Mouse (Mus musculus): ENCODE measurements around the gene Mnat1. TPM values are rescaled to one million over a fixed set of nuclear protein-coding genes. Genes with fewer than 3 reads are reported as not detected.

The Mnat1 gene
- polyA plus RNA-seq, 1 experiment from 2014 or later, result 31.0 TPM

DNA sequence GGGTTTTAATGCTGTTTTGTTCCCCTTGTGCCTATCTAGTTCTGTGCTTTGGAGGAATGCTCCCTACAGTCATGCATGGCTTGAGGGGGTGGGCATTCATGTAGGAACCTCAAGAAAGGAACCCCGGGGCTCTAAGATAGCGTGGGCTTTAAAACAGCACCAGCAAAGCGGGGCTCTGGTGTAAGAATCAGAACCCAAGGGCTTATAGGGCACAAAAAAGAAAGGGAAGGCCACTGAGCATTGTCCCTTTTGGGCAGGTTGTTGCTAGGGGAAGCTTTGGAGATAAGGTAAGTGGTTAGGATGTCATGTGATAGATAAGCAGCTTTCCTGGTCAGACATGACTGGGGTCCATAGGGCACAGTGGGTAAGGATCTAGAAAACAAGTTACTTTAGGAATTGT lies 165.1 kb downstream of the Mnat1 start:
- Histone ChIP-seq H3K9ac (ENCODE audit: low read length) (no peak overlapping the region), H3K9me3 (ENCODE audit: control insufficient read depth, low read length) (no peaks in the 10 kb centered on the region), H3K36me3 (ENCODE audit: control insufficient read depth, insufficient read depth, low read length) (peaks cover 14% of the 10 kb centered on the region; the same call in 1 of the 2 replicates), H3K4me3 (ENCODE audit: low read depth, low read length) (no peak overlapping the region), H3K4me2 (ENCODE audit: low read length) (no peak overlapping the region), H3K4me1 (replicated peaks; ENCODE audit: control insufficient read depth, insufficient read depth, low read length) (peaks cover 6% of the 10 kb centered on the region; the same call in 1 of the 2 replicates), H3K27ac (ENCODE audit: low read depth) (no peak overlapping the region), H3K27me3 (replicated peaks; ENCODE audit: control insufficient read depth, insufficient read depth, low read length) (no peaks in the 10 kb centered on the region)
- no peak for ATAC-seq (replicated peaks; ENCODE audit: low FRiP score, low TSS enrichment, low read depth)
- 95% methylated on average over 3 of the region's 3 CpGs for WGBS
- no peak for DNase-seq (ENCODE audit: low spot score)

DNA sequence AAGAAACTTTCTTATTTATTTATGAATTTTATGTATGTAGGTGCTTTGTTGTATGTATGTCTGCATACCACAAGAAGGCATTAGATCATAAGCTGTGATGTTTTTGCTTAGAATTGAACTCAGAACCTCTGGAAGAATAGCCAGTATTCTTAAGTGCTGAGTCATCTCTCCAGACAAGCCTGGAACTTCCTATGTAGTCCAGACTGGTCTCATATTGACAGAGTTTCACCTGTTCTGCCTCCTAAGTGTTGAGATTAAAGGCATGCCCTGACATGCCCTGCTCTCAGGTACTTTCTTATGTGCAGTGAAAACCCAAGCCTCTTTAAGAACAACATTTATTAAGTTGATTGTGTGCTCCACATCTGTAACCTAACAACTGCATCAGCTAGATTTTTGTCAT lies 171.4 kb downstream of the Mnat1 start:
- H3K4me1 ChIP-seq (replicated peaks; ENCODE audit: control insufficient read depth, insufficient read depth, low read length), result peaks cover 10% of the 10 kb centered on the region
- H3K36me3 ChIP-seq (ENCODE audit: control insufficient read depth, insufficient read depth, low read length), result 0 out of 2 replicates have a peak, but pooled peaks cover 9% of the 10 kb centered on the region
- H3K9me3 ChIP-seq (ENCODE audit: control insufficient read depth, low read length), result no peaks in the 10 kb centered on the region
- no peak overlapping the region for H3K27ac ChIP-seq (ENCODE audit: low read depth)
- no peak for ATAC-seq (replicated peaks; ENCODE audit: low FRiP score, low TSS enrichment, low read depth)
- H3K4me2 ChIP-seq (ENCODE audit: low read length), result no peak overlapping the region
- no peak overlapping the region for H3K9ac ChIP-seq (ENCODE audit: low read length)
- no peaks in the 10 kb centered on the region for H3K27me3 ChIP-seq (replicated peaks; ENCODE audit: control insufficient read depth, insufficient read depth, low read length)
- no peak overlapping the region for H3K4me3 ChIP-seq (ENCODE audit: low read depth, low read length)
- no peak for DNase-seq (ENCODE audit: low spot score)

DNA sequence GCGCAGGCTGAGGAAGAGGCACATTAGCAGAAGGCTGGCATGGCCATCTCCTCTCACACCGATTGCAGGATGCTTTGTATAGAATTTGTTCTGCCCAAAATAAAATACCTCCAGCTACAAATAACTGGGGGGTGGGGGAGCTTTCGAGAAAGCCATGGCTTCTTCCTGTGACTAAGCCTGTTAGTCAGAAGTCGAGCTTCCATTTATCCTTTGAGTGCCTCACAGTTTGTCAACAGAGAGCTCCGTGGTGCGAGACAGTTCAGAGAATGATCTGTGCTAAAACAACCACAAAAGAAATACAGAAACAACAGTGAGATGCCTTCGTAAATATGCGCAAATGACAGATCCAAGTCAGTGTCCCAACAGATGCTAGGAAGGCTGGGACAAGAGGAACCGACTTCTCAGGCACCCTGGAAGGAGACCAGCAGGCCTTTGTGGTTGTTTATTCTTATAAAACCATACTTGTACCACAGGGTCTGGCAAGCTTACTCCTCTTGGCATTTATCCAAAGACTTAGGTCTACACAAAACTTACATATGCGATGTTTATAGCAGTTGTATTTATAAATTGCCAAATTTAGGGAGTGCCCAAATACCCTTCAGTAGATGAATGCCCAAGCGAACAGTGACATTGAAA lies 172.1 kb downstream of the Mnat1 start:
- H3K36me3 ChIP-seq (ENCODE audit: control insufficient read depth, insufficient read depth, low read length), result 0 out of 2 replicates have a peak, but pooled peaks cover 9% of the 10 kb centered on the region
- no peaks in the 10 kb centered on the region for H3K27me3 ChIP-seq (replicated peaks; ENCODE audit: control insufficient read depth, insufficient read depth, low read length)
- no peak overlapping the region for H3K4me2 ChIP-seq (ENCODE audit: low read length)
- WGBS, result 64% methylated on average over 11 of the region's 11 CpGs
- H3K9me3 ChIP-seq (ENCODE audit: control insufficient read depth, low read length), result no peaks in the 10 kb centered on the region
- H3K4me1 ChIP-seq (replicated peaks; ENCODE audit: control insufficient read depth, insufficient read depth, low read length), result peaks cover 10% of the 10 kb centered on the region
- ATAC-seq (replicated peaks; ENCODE audit: low FRiP score, low TSS enrichment, low read depth), result no peak
- no peak overlapping the region for H3K27ac ChIP-seq (ENCODE audit: low read depth)
- no peak overlapping the region for H3K4me3 ChIP-seq (ENCODE audit: low read depth, low read length)
- no peak overlapping the region for H3K9ac ChIP-seq (ENCODE audit: low read length)
- no peak for DNase-seq (ENCODE audit: low spot score)

DNA sequence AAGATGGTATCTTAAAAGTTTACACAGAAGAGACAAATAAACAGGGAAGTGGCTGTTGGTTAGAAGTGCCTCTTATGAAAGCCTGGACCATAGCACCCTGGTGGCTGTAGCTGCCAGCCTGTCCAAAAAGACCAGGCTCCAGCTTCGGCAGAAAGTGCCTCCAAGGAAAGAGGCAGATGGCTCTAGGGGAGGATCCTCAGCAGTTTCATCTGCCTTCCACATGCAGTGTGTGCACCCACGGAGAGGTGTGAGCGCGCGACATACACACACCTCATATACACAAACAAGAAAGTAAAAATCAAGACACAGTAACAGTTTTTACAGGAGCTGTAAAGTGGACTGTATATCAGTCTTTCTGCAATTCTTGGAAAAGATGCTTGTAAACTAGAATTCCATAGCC lies 175.1 kb downstream of the Mnat1 start:
- Histone ChIP-seq H3K4me1 (replicated peaks; ENCODE audit: control insufficient read depth, insufficient read depth, low read length) (peaks cover 10% of the 10 kb centered on the region), H3K4me3 (ENCODE audit: low read depth, low read length) (no peak overlapping the region), H3K9ac (ENCODE audit: low read length) (no peak overlapping the region), H3K27me3 (replicated peaks; ENCODE audit: control insufficient read depth, insufficient read depth, low read length) (no peaks in the 10 kb centered on the region), H3K36me3 (ENCODE audit: control insufficient read depth, insufficient read depth, low read length) (no peaks in the 10 kb centered on the region), H3K9me3 (ENCODE audit: control insufficient read depth, low read length) (no peaks in the 10 kb centered on the region), H3K4me2 (ENCODE audit: low read length) (no peak overlapping the region), H3K27ac (ENCODE audit: low read depth) (no peak overlapping the region)
- 90% methylated on average over 5 of the region's 5 CpGs for WGBS
- ATAC-seq (replicated peaks; ENCODE audit: low FRiP score, low TSS enrichment, low read depth) (no peak), DNase-seq (ENCODE audit: low spot score) (no peak)

DNA sequence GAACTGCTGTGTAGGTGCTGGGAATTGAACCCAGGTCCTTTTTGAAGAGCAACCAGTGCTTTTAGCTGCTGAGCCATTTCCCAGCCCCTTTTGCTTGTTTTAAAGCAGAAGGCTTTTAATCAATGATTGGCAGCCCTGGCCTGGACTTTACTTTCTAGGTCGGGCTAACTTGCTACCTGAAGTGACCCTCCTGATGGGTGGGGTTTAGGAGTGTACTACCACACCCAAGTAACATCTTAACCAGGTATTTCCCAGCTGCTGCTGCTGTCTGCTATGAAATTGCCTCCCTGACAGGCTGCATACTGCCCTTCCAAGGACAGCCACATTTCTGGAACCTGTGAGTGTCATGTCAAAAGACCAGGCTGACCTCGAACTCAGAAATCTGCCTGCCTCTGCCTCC lies 177.0 kb downstream of the Mnat1 start:
- H3K27me3 ChIP-seq (replicated peaks; ENCODE audit: control insufficient read depth, insufficient read depth, low read length), result no peaks in the 10 kb centered on the region

DNA sequence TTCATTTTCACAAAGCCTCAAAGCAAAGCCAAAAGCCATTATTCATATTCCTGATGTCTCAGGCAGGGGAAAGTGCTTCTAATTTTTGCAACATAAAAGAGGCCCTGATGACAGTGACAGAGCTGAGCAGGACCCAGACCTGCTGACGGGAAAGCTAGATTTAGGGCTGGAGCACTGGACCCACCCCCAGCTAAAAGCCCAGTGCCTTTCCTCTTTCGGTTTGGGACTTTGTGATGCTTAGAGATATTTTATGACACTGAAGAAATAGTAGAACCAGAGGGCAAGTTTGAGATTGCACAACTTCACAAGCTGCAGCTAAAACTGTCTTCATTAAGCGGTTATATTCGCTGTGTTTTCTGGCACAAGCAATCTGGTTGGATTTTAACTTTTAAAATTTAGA lies 181.1 kb downstream of the Mnat1 start:
- DNase-seq (ENCODE audit: low spot score) (no peak), ATAC-seq (replicated peaks; ENCODE audit: low FRiP score, low TSS enrichment, low read depth) (no peak)
- WGBS, result 67% methylated on average over 4 of the region's 4 CpGs

More for the DNA sequence above, 177.0 kb downstream of the Mnat1 start:
- Histone ChIP-seq H3K4me2 (ENCODE audit: low read length) (no peak overlapping the region), H3K9me3 (ENCODE audit: control insufficient read depth, low read length) (no peaks in the 10 kb centered on the region), H3K36me3 (ENCODE audit: control insufficient read depth, insufficient read depth, low read length) (no peaks in the 10 kb centered on the region), H3K4me3 (ENCODE audit: low read depth, low read length) (no peak overlapping the region), H3K4me1 (replicated peaks; ENCODE audit: control insufficient read depth, insufficient read depth, low read length) (peaks cover 3% of the 10 kb centered on the region), H3K9ac (ENCODE audit: low read length) (no peak overlapping the region), H3K27ac (ENCODE audit: low read depth) (no peak overlapping the region)
- DNase-seq (ENCODE audit: low spot score) (no peak), ATAC-seq (replicated peaks; ENCODE audit: low FRiP score, low TSS enrichment, low read depth) (no peak)
- WGBS, result 89% methylated on average over 2 of the region's 2 CpGs

DNA sequence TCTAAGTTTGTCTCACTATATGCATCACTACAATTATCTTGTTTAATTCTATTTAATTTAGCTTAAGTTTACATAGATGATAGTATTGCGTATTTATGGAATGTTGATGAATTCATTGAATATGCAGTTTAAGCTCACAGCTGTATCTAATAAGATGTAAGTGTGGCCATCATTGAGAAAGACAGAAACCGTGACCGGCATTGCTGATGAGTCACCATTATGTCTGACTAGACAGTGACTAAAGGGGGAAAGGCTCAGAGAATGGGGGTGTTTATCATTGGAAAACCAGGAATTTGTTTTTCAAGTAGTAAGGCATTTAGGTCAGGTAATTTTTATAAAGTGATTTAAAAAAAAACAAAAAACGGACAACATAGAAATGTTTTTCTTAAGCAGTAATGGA lies 184.2 kb downstream of the Mnat1 start:
- 91% methylated on average over 4 of the region's 4 CpGs for WGBS
- no peaks in the 10 kb centered on the region for H3K36me3 ChIP-seq (ENCODE audit: control insufficient read depth, insufficient read depth, low read length)
- no peak for DNase-seq (ENCODE audit: low spot score)
- no peaks in the 10 kb centered on the region for H3K27me3 ChIP-seq (replicated peaks; ENCODE audit: control insufficient read depth, insufficient read depth, low read length)
- no peaks in the 10 kb centered on the region for H3K4me1 ChIP-seq (replicated peaks; ENCODE audit: control insufficient read depth, insufficient read depth, low read length)
- H3K9me3 ChIP-seq (ENCODE audit: control insufficient read depth, low read length), result no peaks in the 10 kb centered on the region
- H3K27ac ChIP-seq (ENCODE audit: low read depth), result no peak overlapping the region
- H3K4me3 ChIP-seq (ENCODE audit: low read depth, low read length), result no peak overlapping the region
- H3K4me2 ChIP-seq (ENCODE audit: low read length), result no peak overlapping the region
- ATAC-seq (replicated peaks; ENCODE audit: low FRiP score, low TSS enrichment, low read depth), result no peak
- H3K9ac ChIP-seq (ENCODE audit: low read length), result no peak overlapping the region

More for the DNA sequence above, 181.1 kb downstream of the Mnat1 start:
- no peak overlapping the region for H3K27ac ChIP-seq (ENCODE audit: low read depth)
- H3K4me3 ChIP-seq (ENCODE audit: low read depth, low read length), result no peak overlapping the region
- no peaks in the 10 kb centered on the region for H3K4me1 ChIP-seq (replicated peaks; ENCODE audit: control insufficient read depth, insufficient read depth, low read length)
- no peaks in the 10 kb centered on the region for H3K36me3 ChIP-seq (ENCODE audit: control insufficient read depth, insufficient read depth, low read length)
- no peak overlapping the region for H3K4me2 ChIP-seq (ENCODE audit: low read length)
- no peak overlapping the region for H3K9ac ChIP-seq (ENCODE audit: low read length)
- H3K9me3 ChIP-seq (ENCODE audit: control insufficient read depth, low read length), result no peaks in the 10 kb centered on the region
- no peaks in the 10 kb centered on the region for H3K27me3 ChIP-seq (replicated peaks; ENCODE audit: control insufficient read depth, insufficient read depth, low read length)

DNA sequence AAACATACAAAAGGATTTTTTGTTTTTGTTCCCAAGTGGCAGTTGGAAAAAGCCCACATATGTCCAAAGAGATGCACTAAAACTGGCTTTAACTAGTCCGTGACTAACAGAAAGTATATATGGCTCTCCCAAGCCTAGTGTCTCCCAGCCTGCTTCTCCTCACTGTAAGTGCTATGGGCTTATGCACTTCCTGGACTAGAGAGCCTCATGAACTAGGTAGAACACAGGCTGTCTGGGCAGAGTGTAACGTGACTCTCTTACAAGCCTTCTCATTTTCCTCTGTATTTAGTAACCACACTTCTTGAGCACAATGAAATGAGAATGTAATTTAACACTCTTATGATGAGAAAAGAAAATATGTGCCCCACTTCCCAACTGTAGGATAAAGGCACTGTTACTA lies 185.2 kb downstream of the Mnat1 start:
- no peak overlapping the region for H3K4me3 ChIP-seq (ENCODE audit: low read depth, low read length)
- 69% methylated on average over 2 of the region's 2 CpGs for WGBS

More for the DNA sequence above, 185.2 kb downstream of the Mnat1 start:
- DNase-seq (ENCODE audit: low spot score), result no peak
- Histone ChIP-seq H3K4me1 (replicated peaks; ENCODE audit: control insufficient read depth, insufficient read depth, low read length) (no peaks in the 10 kb centered on the region), H3K27me3 (replicated peaks; ENCODE audit: control insufficient read depth, insufficient read depth, low read length) (no peaks in the 10 kb centered on the region), H3K9ac (ENCODE audit: low read length) (no peak overlapping the region), H3K9me3 (ENCODE audit: control insufficient read depth, low read length) (no peaks in the 10 kb centered on the region), H3K27ac (ENCODE audit: low read depth) (no peak overlapping the region), H3K36me3 (ENCODE audit: control insufficient read depth, insufficient read depth, low read length) (no peaks in the 10 kb centered on the region), H3K4me2 (ENCODE audit: low read length) (no peak overlapping the region)
- no peak for ATAC-seq (replicated peaks; ENCODE audit: low FRiP score, low TSS enrichment, low read depth)

All from intestine, embryonic 14.5 days (tissue).